In genomic region chr11:99180071-99180470, GRCm38 (mm10) we compare ENCODE assay signal across 23 mouse cellular contexts. TPM values are rescaled to one million over a fixed set of nuclear protein-coding genes. Genes with fewer than 3 reads are reported as not detected.
"Had no signal": no experiment of that assay in that cellular context is flagged by ENCODE, and none has a peak within 500 bp of the region (broad histone marks: within the 10 kb centered on the region; RNA-seq: fewer than 3 reads in every experiment).

No protein-coding gene starts in this region.

- H3K36me3 ChIP-seq: lung, embryonic 15.5 days; midbrain, embryonic 13.5 days; midbrain, embryonic 15.5 days; neural tube, embryonic 13.5 days; neural tube, embryonic 15.5 days; stomach, embryonic 15.5 days had no signal

- H3K4me3 ChIP-seq: lung, embryonic 15.5 days; megakaryocyte, embryonic 14.5 days; midbrain, embryonic 13.5 days; midbrain, embryonic 15.5 days; neural tube, embryonic 13.5 days; neural tube, embryonic 15.5 days; stomach, embryonic 15.5 days had no signal

- H3K27me3 ChIP-seq: lung, embryonic 15.5 days; midbrain, embryonic 13.5 days; midbrain, embryonic 15.5 days; neural tube, embryonic 13.5 days; neural tube, embryonic 15.5 days; stomach, embryonic 15.5 days had no signal

- ATAC-seq: liver, postnatal 0 days; lung, postnatal 0 days; midbrain, embryonic 13.5 days; midbrain, embryonic 15.5 days had no signal

- H3K4me1 ChIP-seq: lung, embryonic 15.5 days; midbrain, embryonic 13.5 days; midbrain, embryonic 15.5 days; stomach, embryonic 15.5 days had no signal

- H3K9me3 ChIP-seq: lung, embryonic 15.5 days; midbrain, embryonic 13.5 days; midbrain, embryonic 15.5 days; neural tube, embryonic 13.5 days; neural tube, embryonic 15.5 days; stomach, embryonic 15.5 days had no signal

- DNase-seq: liver, postnatal 0 days; lung, adult 2 months; lung, postnatal 14 days; lung, postnatal 36 days; retina, postnatal 1 day; right cerebral cortex, postnatal 14 days; right cerebral cortex, postnatal 4 days; spleen, adult 18-20 months; thymus, adult 2 months; thymus, postnatal 25 days; thymus, postnatal 4 days had no signal

- H3K27ac ChIP-seq: lung, embryonic 15.5 days; macrophage; midbrain, embryonic 13.5 days; midbrain, embryonic 15.5 days; neural tube, embryonic 13.5 days; neural tube, embryonic 15.5 days; stomach, embryonic 15.5 days; stomach, postnatal 0 days had no signal

RNA-seq across cellular contexts. Expression of gene Ccr7, which starts 25.2 kb away (rescaled TPM):
- total RNA-seq: midbrain, postnatal 0 days had no signal
- polyA plus RNA-seq: midbrain, embryonic 11.5 days; midbrain, embryonic 13.5 days; midbrain, embryonic 15.5 days; midbrain, postnatal 0 days; neural tube, embryonic 13.5 days; neural tube, embryonic 15.5 days had no signal
